Mouse (Mus musculus) kidney, postnatal 0 days (tissue): Measurements from ENCODE around the gene Elk1. TPM values are rescaled to one million over a fixed set of nuclear protein-coding genes. Genes with fewer than 3 reads are reported as not detected.

Experiments
- ATAC-seq: fragments of 200-750 bp; cut with Nextera tagmentation; replicated peaks from 2 replicates; pipeline ENCODE4 v1.8.0; 2017; ENCODE audit warnings: low read depth, moderate number of reproducible peaks, moderate TSS enrichment, moderate library complexity; ENCODE audit not compliant: low FRiP score
- DNase-seq: peaks from one replicate; pipeline ENCODE4 v3.0.0-alpha.2; 2016; ENCODE audit warnings: low spot score
- H3K27ac ChIP-seq: fragments of 300-500 bp; sonication (generic); 2 replicates; pipeline ENCODE4 v1.5.1; 2014; ENCODE audit warnings: mild to moderate bottlenecking
- H3K27me3 ChIP-seq: fragments of 300-500 bp; sonication (generic); 2 replicates; pipeline ENCODE4 v1.6.1; 2014; ENCODE audit warnings: low read length, mixed read lengths; ENCODE audit not compliant: insufficient read depth
- H3K36me3 ChIP-seq: fragments of 300-500 bp; sonication (generic); 2 replicates; pipeline ENCODE4 v1.6.1; 2014; ENCODE audit warnings: low read length, mixed read lengths; ENCODE audit not compliant: insufficient read depth
- H3K4me1 ChIP-seq: fragments of 300-500 bp; sonication (generic); replicated peaks from 2 replicates; pipeline ENCODE4 v1.6.1; 2014; ENCODE audit warnings: antibody characterized with exemption, low read length, mixed read lengths; ENCODE audit not compliant: insufficient read depth
- H3K4me2 ChIP-seq: fragments of 300-500 bp; sonication (generic); 2 replicates; pipeline ENCODE4 v1.6.1; 2014; ENCODE audit warnings: mild to moderate bottlenecking, low read length, moderate library complexity, mixed read lengths
- H3K4me3 ChIP-seq: fragments of 300-500 bp; sonication (generic); replicated peaks from 2 replicates; pipeline ENCODE4 v1.5.1; 2014; ENCODE audit warnings: low read depth, low read length
- H3K9ac ChIP-seq: fragments of 300-500 bp; sonication (generic); 2 replicates; pipeline ENCODE4 v1.6.1; 2014; ENCODE audit warnings: low read depth, low read length
- H3K9me3 ChIP-seq: fragments of 300-500 bp; sonication (generic); replicated peaks from 2 replicates; pipeline ENCODE4 v1.6.1; 2016; ENCODE audit warnings: low read length, inconsistent platforms, mixed read lengths
- CTCF ChIP-seq: IDR thresholded peaks from 2 replicates; pipeline ENCODE4 v1.5.1; 2016; ENCODE audit warnings: antibody characterized with exemption, low read depth, mild to moderate bottlenecking, moderate library complexity
- WGBS: fragments of 180-500 bp; shearing (Covaris S2); extraction: QIAGEN DNeasy Blood & Tissue Kit; methylation state at CpG from one replicate; pipeline ENCODE4 v1.1.7; 2014; 5-methylcytosine and 5-hydroxymethylcytosine counted together
- polyA plus RNA-seq: library from polyadenylated mRNA; unstranded; fragments of >200 nt; fragmentation: Nextera tagmentation; extraction: Ambion mirVana; gene quantifications from 2 replicates; pipeline ENCODE4 v1.2.1, GENCODE M21; 2015

Gene Elk1
- 10.1 TPM in 2 replicates for polyA plus RNA-seq

- Histone ChIP-seq H3K27ac (peak within 1 kb of the TSS; percentile 60; the same call in 1 of the 2 replicates), H3K4me3 (peak within 1 kb of the TSS; percentile 71), H3K9me3 (no peaks in the 10 kb centered on the region), H3K27me3 (no peaks in the 10 kb centered on the region), H3K4me1 (no peaks in the 10 kb centered on the region), H3K36me3 (no peaks in the 10 kb centered on the region), H3K4me2 (peak within 1 kb of the TSS; percentile 52), H3K9ac (peak within 1 kb of the TSS; percentile 61)
- ATAC-seq (peak; percentile 98), DNase-seq (peak; percentile 96)
- TF ChIP-seq CTCF, result no peak
- WGBS, result 32% methylated on average over 24 of the region's 30 CpGs
These were observed at the start of gene Elk1 for GRCm38 (mm10) chrX:20950191-20950880. Gene Elk1 (minus strand): TSS chrX:20950608.

- Histone ChIP-seq H3K9ac (no peak overlapping the region), H3K36me3 (no peaks in the 10 kb centered on the region), H3K27me3 (no peaks in the 10 kb centered on the region), H3K4me1 (no peaks in the 10 kb centered on the region), H3K9me3 (no peaks in the 10 kb centered on the region), H3K4me3 (no peak overlapping the region), H3K4me2 (no peak overlapping the region), H3K27ac (no peak overlapping the region)
- no peak for DNase-seq
- no peak for ATAC-seq
- no peak for TF ChIP-seq CTCF
- 81% methylated on average over 1 of the region's 1 CpGs for WGBS
These were observed 30.5 kb upstream of the Elk1 start for GRCm38 (mm10) chrX:20980901-20981300.

GRCm38 (mm10) chrX:20961477-20962378 lies 11.3 kb upstream of the Elk1 start, which contains the start of gene Uxt:
Gene Uxt (minus strand): TSS chrX:20962017.
- peak within 1 kb of the TSS; percentile 83 for H3K27ac ChIP-seq
- no peaks in the 10 kb centered on the region for H3K27me3 ChIP-seq
- ATAC-seq (peak; percentile 98), DNase-seq (peak; percentile 94)
- H3K9ac ChIP-seq, result peak within 1 kb of the TSS; percentile 56
- no peaks in the 10 kb centered on the region for H3K4me1 ChIP-seq
- 0 out of 2 replicates have a peak, but pooled peaks cover 3% of the 10 kb centered on the region for H3K36me3 ChIP-seq
- H3K4me3 ChIP-seq, result peak within 1 kb of the TSS; percentile 46
- peak; percentile 34; the same call in 1 of the 2 replicates for TF ChIP-seq CTCF
- WGBS, result 29% methylated on average over 57 of the region's 57 CpGs
- no peaks in the 10 kb centered on the region for H3K9me3 ChIP-seq
- peak within 1 kb of the TSS; percentile 46 for H3K4me2 ChIP-seq

GRCm38 (mm10) chrX:20946055-20946454 lies 4.4 kb downstream of the Elk1 start:
- Histone ChIP-seq H3K27me3 (no peaks in the 10 kb centered on the region), H3K36me3 (no peaks in the 10 kb centered on the region), H3K9me3 (no peaks in the 10 kb centered on the region), H3K27ac (no peak overlapping the region), H3K9ac (no peak overlapping the region), H3K4me2 (no peak overlapping the region), H3K4me1 (no peaks in the 10 kb centered on the region), H3K4me3 (no peak overlapping the region)
- DNase-seq (peak; percentile 46), ATAC-seq (no peak)
- WGBS, result 14% methylated on average over 4 of the region's 4 CpGs
- peak; percentile 67 for TF ChIP-seq CTCF

GRCm38 (mm10) chrX:20931963-20932362 lies 18.4 kb downstream of the Elk1 start:
- Histone ChIP-seq H3K36me3 (0 out of 2 replicates have a peak, but pooled peaks cover 3% of the 10 kb centered on the region), H3K4me1 (no peaks in the 10 kb centered on the region), H3K27me3 (no peaks in the 10 kb centered on the region), H3K4me2 (no peak overlapping the region), H3K4me3 (no peak overlapping the region), H3K9ac (no peak overlapping the region), H3K27ac (no peak overlapping the region), H3K9me3 (no peaks in the 10 kb centered on the region)
- ATAC-seq (no peak), DNase-seq (no peak)
- WGBS, result 65% methylated on average over 1 of the region's 1 CpGs
- no peak for TF ChIP-seq CTCF

GRCm38 (mm10) chrX:20931364-20931763 lies 19.0 kb downstream of the Elk1 start, which contains the start of gene Cfp:
Gene Cfp (minus strand): TSS chrX:20931555.
- Histone ChIP-seq H3K9me3 (no peaks in the 10 kb centered on the region), H3K4me2 (no peak within 1 kb of the TSS), H3K9ac (no peak within 1 kb of the TSS), H3K27me3 (no peaks in the 10 kb centered on the region), H3K4me3 (no peak within 1 kb of the TSS), H3K27ac (no peak within 1 kb of the TSS), H3K36me3 (no peaks in the 10 kb centered on the region), H3K4me1 (no peaks in the 10 kb centered on the region)
- ATAC-seq, result no peak
- no peak for DNase-seq
- no peak for TF ChIP-seq CTCF
- 76% methylated on average over 1 of the region's 1 CpGs for WGBS
